Mouse (Mus musculus): ENCODE measurements around the gene Clmp.

GRCm38 (mm10) chr9:40651239-40651859 lies 34.4 kb upstream of the Clmp start:
- no peak for TF ChIP-seq TCF12 (IDR thresholded peaks at IDR 0.05; ENCODE audit: insufficient read depth, poor library complexity, severe bottlenecking)
- TF ChIP-seq MYOG (IDR thresholded peaks at IDR 0.05; ENCODE audit: control insufficient read depth in 1 of 3, insufficient read depth in 1 of 3, insufficient read length in 2 of 3, low read depth in 2 of 3) = no peak
- TF ChIP-seq MAX (IDR thresholded peaks at IDR 0.05; ENCODE audit: low read depth) = no peak
- no peak for TF ChIP-seq MYOD1 (IDR thresholded peaks at IDR 0.05; ENCODE audit: control insufficient read depth in 1 of 3, insufficient read length in 2 of 3, low read depth in 2 of 3)
- TF ChIP-seq USF1 (IDR thresholded peaks at IDR 0.05; ENCODE audit: low read depth) = no peak
- TF ChIP-seq E2F4 (IDR thresholded peaks at IDR 0.05; ENCODE audit: insufficient read depth) = no peak
- TF ChIP-seq POLR2AphosphoS2 (IDR thresholded peaks at IDR 0.05; ENCODE audit: insufficient read length, low read depth) = no peak
- TF ChIP-seq POLR2A (IDR thresholded peaks at IDR 0.05; ENCODE audit: insufficient read length, low read depth) = no peak
- TF ChIP-seq REST (IDR thresholded peaks at IDR 0.05; ENCODE audit: insufficient read depth, insufficient read length) = no peak
- TF ChIP-seq SRF (IDR thresholded peaks at IDR 0.05; ENCODE audit: control insufficient read depth, insufficient read length, low read depth) = no peak

Data from myocyte (in vitro differentiated cells).